Mouse (Mus musculus) brain, adult 10 weeks (tissue): ENCODE data around the gene H2afj. TPM values are rescaled to one million over a fixed set of nuclear protein-coding genes. Genes with fewer than 3 reads are reported as not detected.

Experiments
- polyA plus RNA-seq: library from polyadenylated mRNA; stranded (reverse); fragments of 350-450 nt; fragmentation: Illumina TruSeq; extraction: RNeasy Lipid Tissue Mini Kit (QIAGEN cat#74804); gene quantifications from one replicate; pipeline ENCODE4 v1.2.3, GENCODE M21; 2015; ENCODE audit warnings: low read depth, low replicate concordance

The H2afj gene
- 38.7 TPM for polyA plus RNA-seq

GRCm38 (mm10) chr6:136808014-136808417, at the start of gene H2afj:
Gene H2afj (plus strand): TSS chr6:136808244.

DNA sequence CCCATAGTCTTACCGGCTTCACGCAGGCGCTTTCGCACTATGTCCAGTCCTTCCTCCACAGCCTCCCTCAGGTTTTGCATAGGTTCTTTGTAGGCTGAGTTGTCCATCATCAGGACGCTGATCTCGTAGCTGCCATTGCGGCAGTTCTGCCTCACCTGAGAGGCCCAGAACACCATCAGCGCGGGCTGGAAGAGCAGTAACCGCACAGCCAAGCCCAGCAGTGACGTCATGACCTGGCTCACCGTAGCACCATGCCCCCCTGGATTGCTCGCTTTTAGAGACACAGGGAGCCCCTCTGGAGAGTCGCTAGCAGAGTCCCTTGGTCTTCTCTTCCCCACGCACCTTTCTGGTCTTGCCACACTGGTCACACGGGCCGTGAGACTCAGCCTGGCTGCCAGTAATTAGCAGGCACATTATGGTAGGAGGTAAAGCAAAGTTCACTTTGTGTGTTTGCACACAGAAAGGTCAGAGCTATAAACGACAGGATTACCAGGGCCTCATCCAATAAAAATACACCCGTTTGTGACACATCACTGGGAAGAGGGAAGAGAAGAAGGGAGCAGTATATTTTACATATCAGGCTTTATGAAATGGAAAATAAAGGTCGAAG, 26.6 kb upstream of the H2afj start, which contains the start of gene Gucy2c:
Gene Gucy2c (minus strand): TSS at position 389 of the 610 bp plus-strand sequence.

DNA sequence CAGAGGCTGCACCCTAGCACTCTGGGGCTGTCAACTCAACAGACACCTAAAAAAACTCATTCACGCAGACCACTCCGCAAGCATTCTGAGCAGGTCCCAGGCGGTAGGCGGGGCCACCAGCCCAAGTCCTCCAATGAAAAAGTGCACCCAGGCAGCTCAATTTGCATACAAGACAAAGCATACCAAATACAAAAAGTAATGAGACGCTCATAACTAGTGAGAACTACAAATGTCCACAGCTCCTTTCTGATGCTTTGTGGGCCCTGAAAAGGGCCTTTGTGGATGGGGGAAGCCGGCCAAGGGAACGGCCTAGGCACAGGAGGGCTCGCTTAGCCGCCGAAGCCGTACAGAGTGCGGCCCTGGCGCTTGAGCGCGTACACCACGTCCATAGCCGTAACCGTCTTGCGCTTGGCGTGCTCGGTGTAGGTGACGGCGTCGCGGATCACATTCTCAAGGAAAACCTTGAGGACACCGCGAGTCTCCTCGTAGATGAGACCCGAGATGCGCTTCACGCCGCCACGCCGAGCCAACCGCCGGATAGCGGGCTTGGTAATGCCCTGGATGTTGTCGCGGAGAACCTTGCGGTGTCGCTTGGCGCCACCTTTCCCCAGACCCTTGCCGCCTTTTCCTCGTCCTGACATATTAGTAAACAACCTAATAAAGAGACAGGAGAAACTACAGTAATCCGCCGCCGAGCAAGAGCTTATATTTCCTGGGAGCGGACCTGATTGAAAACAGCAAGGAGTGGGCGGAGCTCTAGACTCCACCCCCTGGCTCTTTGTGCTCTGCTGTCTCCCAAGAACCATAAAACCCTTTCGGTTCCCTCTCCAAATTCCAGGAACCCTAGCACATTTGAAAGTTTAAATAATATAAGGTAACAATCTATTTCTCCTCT, 4.1 kb upstream of the H2afj start, which contains the start of gene Hist4h4:
Gene Hist4h4 (minus strand): TSS at position 677 of the 895 bp plus-strand sequence.

DNA sequence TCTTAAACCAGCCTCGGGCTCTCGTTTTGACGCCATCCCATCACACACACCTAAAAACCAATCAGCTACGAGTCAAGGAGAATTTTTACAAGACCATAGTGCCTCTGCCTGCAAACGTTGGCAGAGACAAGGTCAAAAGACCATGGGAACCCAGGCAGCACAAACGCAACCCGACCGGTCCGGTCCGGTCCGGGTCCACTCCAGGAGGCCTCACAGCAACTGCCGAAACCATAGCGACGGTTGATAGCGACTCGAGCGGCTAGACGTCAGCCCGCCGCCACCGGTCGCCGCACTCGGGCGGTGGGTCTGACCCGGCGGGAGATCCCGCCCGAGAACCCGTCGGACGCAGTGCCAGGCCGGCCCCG, 19.5 kb downstream of the H2afj start, which contains the start of gene BC049715:
Gene BC049715 (plus strand): TSS at position 111 of the 365 bp plus-strand sequence.

GRCm38 (mm10) chr6:136827881-136828561, 20.0 kb downstream of the H2afj start, which contains the start of gene Wbp11:
Gene Wbp11 (minus strand): TSS chr6:136828233.

DNA sequence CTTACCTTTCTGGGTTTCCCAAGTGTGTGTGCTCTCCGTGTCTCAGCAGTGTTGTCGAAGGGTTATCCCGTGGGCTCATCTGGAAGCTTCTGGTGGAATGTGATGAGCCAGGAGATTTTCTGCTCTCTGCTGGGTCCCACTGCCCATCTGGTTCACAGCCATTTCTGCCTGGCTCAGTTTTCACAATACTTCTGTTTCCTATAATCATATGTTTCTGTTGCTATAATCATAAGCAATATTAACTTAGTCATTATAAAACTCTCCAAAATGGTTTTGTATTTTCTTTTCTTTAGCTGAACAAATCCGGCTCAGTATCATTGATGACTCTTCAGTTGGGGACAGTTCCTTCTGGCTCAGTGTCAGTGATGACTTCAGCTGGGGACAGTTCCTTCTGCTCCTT, 27.3 kb downstream of the H2afj start, which contains the start of gene Smco3:
Gene Smco3 (minus strand): TSS at position 101 of the 400 bp plus-strand sequence.

GRCm38 (mm10) chr6:136857186-136857872, 49.3 kb downstream of the H2afj start, which contains the start of gene Art4:
Gene Art4 (minus strand): TSS chr6:136857733.

Other genes with a start within 250 kb of the H2afj start
- gene Plbd1, start 146.3 kb upstream of the H2afj start, polyA plus RNA-seq = 0.37 TPM
- 0.48 TPM for gene Gucy2c, start 26.5 kb upstream of the H2afj start, polyA plus RNA-seq
- gene Hist4h4, start 3.8 kb upstream of the H2afj start, polyA plus RNA-seq = not detected
- 1.6 TPM for gene BC049715, start 19.4 kb downstream of the H2afj start, polyA plus RNA-seq
- 60.9 TPM for gene Wbp11, start 20.0 kb downstream of the H2afj start, polyA plus RNA-seq
- gene Smco3, start 27.2 kb downstream of the H2afj start, polyA plus RNA-seq = 13.2 TPM
- 0.18 TPM for gene Art4, start 49.5 kb downstream of the H2afj start, polyA plus RNA-seq
- gene Mgp, start 67.6 kb downstream of the H2afj start, polyA plus RNA-seq = 92.3 TPM
- gene Erp27, start 113.9 kb downstream of the H2afj start, polyA plus RNA-seq = 0.54 TPM
- gene Pde6h, start 115.6 kb downstream of the H2afj start, polyA plus RNA-seq = 2.7 TPM
- 29.8 TPM for gene Arhgdib, start 133.7 kb downstream of the H2afj start, polyA plus RNA-seq